Mouse (Mus musculus): Measurements from ENCODE around the gene Cpsf3. TPM values are rescaled to one million over a fixed set of nuclear protein-coding genes. Genes with fewer than 3 reads are reported as not detected.

Cpsf3 gene
- polyA plus RNA-seq, 1 experiment from 2014 or later, result 98.1 TPM

DNA sequence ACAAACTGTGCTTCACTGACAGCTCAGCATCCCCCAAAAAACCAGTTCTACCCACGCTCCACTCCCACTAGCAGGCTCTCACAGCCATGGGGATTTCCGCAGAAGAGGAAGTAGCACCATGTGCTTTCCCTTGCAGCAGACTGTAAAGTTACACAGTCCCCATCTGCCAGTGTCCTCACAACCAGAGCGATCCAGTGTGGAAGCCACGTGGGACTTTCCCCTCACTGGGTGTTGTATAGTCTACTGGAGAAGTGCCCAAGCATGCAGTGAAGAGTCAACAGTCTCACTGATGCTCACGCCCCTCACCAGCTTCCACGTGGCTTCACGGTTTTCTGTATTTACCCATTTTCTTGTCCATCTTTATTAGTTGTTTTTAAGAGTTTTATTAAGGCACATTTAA is 50.7 kb downstream of the Cpsf3 start:
- ATAC-seq (ENCODE audit: insufficient read depth, low FRiP score), result no peak
- Histone ChIP-seq H3K27ac (ENCODE audit: low read length) (no peak overlapping the region), H3K27me3 (ENCODE audit: control insufficient read depth, insufficient read depth, low read length) (no peaks in the 10 kb centered on the region), H3K4me3 (replicated peaks; ENCODE audit: low read length) (no peak overlapping the region), H3K4me2 (ENCODE audit: low read depth, low read length) (no peak overlapping the region), H3K4me1 (ENCODE audit: control insufficient read depth, insufficient read depth, low read length) (no peaks in the 10 kb centered on the region), H3K36me3 (ENCODE audit: control insufficient read depth, insufficient read depth, low read length) (peaks cover 15% of the 10 kb centered on the region; the same call in 1 of the 2 replicates), H3K9ac (ENCODE audit: low read length) (no peak overlapping the region), H3K9me3 (replicated peaks; ENCODE audit: control insufficient read depth, low read length) (no peaks in the 10 kb centered on the region)
- 74% methylated on average over 7 of the region's 7 CpGs for WGBS

DNA sequence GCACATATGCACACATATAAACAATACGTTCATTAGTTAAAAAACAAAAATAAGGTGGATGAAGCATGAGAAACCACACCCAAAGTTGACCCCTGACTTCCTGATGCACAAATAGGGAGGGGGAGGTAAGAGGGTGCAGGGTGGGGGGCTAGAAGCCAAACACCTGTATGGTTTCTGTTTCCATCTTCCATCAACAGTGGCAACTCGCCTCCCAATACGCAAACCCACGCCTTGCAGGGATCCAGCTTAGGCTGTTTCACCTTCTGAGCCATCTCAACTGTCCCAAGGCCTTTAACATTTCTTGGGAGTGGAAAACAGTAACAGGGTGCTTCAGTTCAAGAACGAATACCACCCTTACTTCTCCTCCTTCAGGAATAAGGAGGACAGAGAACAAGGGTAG is 52.0 kb downstream of the Cpsf3 start:
- WGBS, result 94% methylated on average over 5 of the region's 5 CpGs
- Histone ChIP-seq H3K4me1 (ENCODE audit: control insufficient read depth, insufficient read depth, low read length) (no peaks in the 10 kb centered on the region), H3K4me2 (ENCODE audit: low read depth, low read length) (no peak overlapping the region), H3K9me3 (replicated peaks; ENCODE audit: control insufficient read depth, low read length) (no peaks in the 10 kb centered on the region), H3K9ac (ENCODE audit: low read length) (no peak overlapping the region), H3K27ac (ENCODE audit: low read length) (no peak overlapping the region), H3K27me3 (ENCODE audit: control insufficient read depth, insufficient read depth, low read length) (no peaks in the 10 kb centered on the region), H3K4me3 (replicated peaks; ENCODE audit: low read length) (no peak overlapping the region), H3K36me3 (ENCODE audit: control insufficient read depth, insufficient read depth, low read length) (peaks cover 15% of the 10 kb centered on the region; the same call in 1 of the 2 replicates)
- ATAC-seq (ENCODE audit: insufficient read depth, low FRiP score), result no peak

DNA sequence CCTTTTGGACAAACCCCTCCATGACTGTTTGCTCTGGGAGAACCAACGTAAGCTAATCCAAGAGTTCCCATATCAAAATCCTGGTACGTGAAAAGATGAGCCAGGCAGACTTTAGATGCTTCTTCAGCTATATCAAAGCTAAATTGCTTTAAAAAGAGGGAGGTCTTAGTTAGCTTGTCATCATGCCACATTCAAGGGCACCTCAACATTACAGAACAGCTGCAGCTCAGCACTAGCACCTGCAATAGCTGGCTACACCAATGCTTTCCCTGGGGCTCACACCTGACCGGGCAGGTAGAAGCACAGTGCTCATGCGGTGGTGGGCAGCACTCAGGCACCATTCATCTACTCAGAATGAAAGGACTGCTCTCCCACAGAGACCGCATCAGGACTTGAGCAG is 55.5 kb downstream of the Cpsf3 start:
- no peaks in the 10 kb centered on the region for H3K27me3 ChIP-seq (ENCODE audit: control insufficient read depth, insufficient read depth, low read length)
- H3K36me3 ChIP-seq (ENCODE audit: control insufficient read depth, insufficient read depth, low read length), result peaks cover 23% of the 10 kb centered on the region; the same call in 1 of the 2 replicates
- H3K9me3 ChIP-seq (replicated peaks; ENCODE audit: control insufficient read depth, low read length), result no peaks in the 10 kb centered on the region
- ATAC-seq (ENCODE audit: insufficient read depth, low FRiP score), result no peak
- whole genome bisulfite sequencing, result 93% methylated on average over 5 of the region's 5 CpGs
- H3K4me1 ChIP-seq (ENCODE audit: control insufficient read depth, insufficient read depth, low read length), result no peaks in the 10 kb centered on the region
- no peak overlapping the region for H3K4me2 ChIP-seq (ENCODE audit: low read depth, low read length)
- no peak overlapping the region for H3K27ac ChIP-seq (ENCODE audit: low read length)
- H3K9ac ChIP-seq (ENCODE audit: low read length), result no peak overlapping the region
- H3K4me3 ChIP-seq (replicated peaks; ENCODE audit: low read length), result no peak overlapping the region

DNA sequence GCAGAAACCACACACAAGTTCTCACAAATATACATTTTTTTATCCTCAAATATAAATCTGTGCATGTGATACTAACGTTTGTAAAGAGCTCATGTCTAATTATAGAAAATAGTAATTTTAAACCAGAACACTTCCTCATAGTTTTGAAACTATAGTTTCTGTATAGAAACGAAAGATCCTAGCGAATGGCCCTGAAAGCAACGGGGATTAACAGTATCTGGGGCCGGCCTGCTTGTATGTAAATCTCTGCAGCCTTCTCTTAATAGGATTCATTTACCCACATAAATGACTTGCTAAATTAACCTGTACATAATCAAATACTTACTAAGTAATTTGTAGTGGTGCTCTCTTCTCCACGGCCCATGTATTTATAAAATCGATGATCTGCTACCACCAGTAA is 61.8 kb downstream of the Cpsf3 start:
- H3K36me3 ChIP-seq (ENCODE audit: control insufficient read depth, insufficient read depth, low read length), result peaks cover 25% of the 10 kb centered on the region
- H3K9me3 ChIP-seq (replicated peaks; ENCODE audit: control insufficient read depth, low read length), result 0 out of 2 replicates have a peak, but pooled peaks cover 2% of the 10 kb centered on the region
- H3K4me1 ChIP-seq (ENCODE audit: control insufficient read depth, insufficient read depth, low read length), result no peaks in the 10 kb centered on the region

DNA sequence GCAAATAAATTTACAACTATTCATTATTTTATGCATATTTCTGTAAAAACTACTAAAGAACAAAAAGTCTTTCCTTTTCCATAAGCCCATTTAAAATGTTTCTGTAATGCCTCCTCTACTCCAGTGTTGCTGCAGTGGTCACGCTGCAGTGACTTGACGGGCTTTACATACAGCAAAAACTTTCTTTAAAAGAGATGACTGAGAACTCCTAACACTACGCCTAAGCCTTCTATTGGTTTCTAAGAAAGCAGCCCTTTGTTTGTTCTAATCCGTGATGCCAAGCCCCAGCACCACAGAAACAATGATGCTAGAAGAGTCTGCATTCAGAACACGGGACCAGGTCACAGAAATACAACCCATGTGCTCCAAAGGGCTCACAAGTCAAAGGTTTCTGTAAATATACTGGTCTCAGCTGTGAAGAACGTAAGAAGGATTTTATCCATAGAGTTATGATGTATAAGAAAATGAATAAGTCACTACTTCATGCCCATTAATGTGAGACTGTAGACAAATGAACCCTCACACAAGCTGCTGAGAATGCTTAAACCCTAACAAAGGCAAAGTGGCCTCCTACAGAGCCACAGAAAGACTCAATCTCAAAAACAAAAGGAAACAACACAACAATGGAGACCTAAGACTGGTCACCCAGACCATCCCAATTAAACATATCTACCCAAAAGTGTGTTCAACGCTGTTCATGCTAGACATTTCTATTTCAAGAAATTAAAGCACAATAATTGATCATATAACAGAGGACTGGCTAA is 65.1 kb downstream of the Cpsf3 start:
- Histone ChIP-seq H3K9me3 (replicated peaks; ENCODE audit: control insufficient read depth, low read length) (peaks cover 6% of the 10 kb centered on the region; the same call in 1 of the 2 replicates), H3K36me3 (ENCODE audit: control insufficient read depth, insufficient read depth, low read length) (peaks cover 30% of the 10 kb centered on the region), H3K4me3 (replicated peaks; ENCODE audit: low read length) (no peak overlapping the region), H3K4me1 (ENCODE audit: control insufficient read depth, insufficient read depth, low read length) (no peaks in the 10 kb centered on the region), H3K9ac (ENCODE audit: low read length) (no peak overlapping the region), H3K27me3 (ENCODE audit: control insufficient read depth, insufficient read depth, low read length) (no peaks in the 10 kb centered on the region), H3K27ac (ENCODE audit: low read length) (no peak overlapping the region), H3K4me2 (ENCODE audit: low read depth, low read length) (no peak overlapping the region)
- WGBS, result 83% methylated on average over 7 of the region's 7 CpGs
- ATAC-seq (ENCODE audit: insufficient read depth, low FRiP score), result no peak

More for the DNA sequence above, 61.8 kb downstream of the Cpsf3 start:
- H3K27ac ChIP-seq (ENCODE audit: low read length), result no peak overlapping the region
- H3K4me2 ChIP-seq (ENCODE audit: low read depth, low read length), result no peak overlapping the region
- H3K27me3 ChIP-seq (ENCODE audit: control insufficient read depth, insufficient read depth, low read length), result no peaks in the 10 kb centered on the region
- 83% methylated on average over 7 of the region's 7 CpGs for WGBS
- H3K9ac ChIP-seq (ENCODE audit: low read length), result no peak overlapping the region
- H3K4me3 ChIP-seq (replicated peaks; ENCODE audit: low read length), result no peak overlapping the region
- no peak for ATAC-seq (ENCODE audit: insufficient read depth, low FRiP score)

DNA sequence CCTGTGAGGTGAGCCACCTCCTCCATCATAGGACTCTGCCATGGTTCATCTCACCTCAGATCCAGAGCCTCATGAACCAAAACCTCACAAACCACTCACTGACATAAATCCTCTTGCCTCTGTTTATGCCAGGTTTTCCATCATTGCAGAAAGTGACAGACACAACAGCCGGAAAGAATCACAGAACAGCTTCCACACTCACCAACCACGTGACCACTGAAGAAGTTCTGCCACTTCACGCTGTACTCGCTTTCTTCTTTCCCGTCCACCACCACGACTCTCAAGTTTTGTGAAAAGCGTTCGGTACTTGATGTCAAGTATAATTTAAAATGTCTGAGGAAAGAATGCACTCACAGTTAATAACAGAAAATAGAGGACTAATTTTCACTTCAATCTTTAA is 68.5 kb downstream of the Cpsf3 start:
- H3K4me2 ChIP-seq (ENCODE audit: low read depth, low read length), result no peak overlapping the region
- 92% methylated on average over 8 of the region's 8 CpGs for WGBS
- ATAC-seq (ENCODE audit: insufficient read depth, low FRiP score), result no peak

DNA sequence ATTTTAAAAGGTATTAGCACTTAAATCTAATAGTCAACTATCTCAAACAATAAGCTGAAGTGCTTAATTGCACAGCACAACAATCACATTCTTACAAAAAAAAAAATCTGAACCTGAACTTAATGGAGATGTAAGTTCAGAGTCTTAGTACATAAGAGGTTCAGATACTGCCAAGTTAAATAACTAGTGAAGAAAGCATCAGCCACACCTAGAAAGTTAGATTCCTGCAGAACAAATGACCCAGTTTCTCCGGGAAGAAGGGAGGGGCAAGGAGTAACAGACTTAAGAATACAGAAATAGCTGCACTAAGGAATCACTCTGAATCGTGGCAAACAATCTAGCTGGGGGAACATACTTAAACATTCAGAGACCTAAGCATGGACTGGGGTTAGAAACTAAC is 77.5 kb downstream of the Cpsf3 start:
- H3K9me3 ChIP-seq (replicated peaks; ENCODE audit: control insufficient read depth, low read length), result no peaks in the 10 kb centered on the region
- no peaks in the 10 kb centered on the region for H3K4me1 ChIP-seq (ENCODE audit: control insufficient read depth, insufficient read depth, low read length)
- no peaks in the 10 kb centered on the region for H3K27me3 ChIP-seq (ENCODE audit: control insufficient read depth, insufficient read depth, low read length)
- H3K4me2 ChIP-seq (ENCODE audit: low read depth, low read length), result no peak overlapping the region
- peak overlapping the region; percentile 64 for H3K27ac ChIP-seq (ENCODE audit: low read length)
- no peak overlapping the region for H3K4me3 ChIP-seq (replicated peaks; ENCODE audit: low read length)
- ATAC-seq (ENCODE audit: insufficient read depth, low FRiP score), result peak; percentile 53; the same call in 1 of the 2 replicates
- 57% methylated on average over 2 of the region's 2 CpGs for WGBS
- H3K9ac ChIP-seq (ENCODE audit: low read length), result no peak overlapping the region
- H3K36me3 ChIP-seq (ENCODE audit: control insufficient read depth, insufficient read depth, low read length), result no peaks in the 10 kb centered on the region

More for the DNA sequence above, 68.5 kb downstream of the Cpsf3 start:
- Histone ChIP-seq H3K4me3 (replicated peaks; ENCODE audit: low read length) (no peak overlapping the region), H3K36me3 (ENCODE audit: control insufficient read depth, insufficient read depth, low read length) (peaks cover 25% of the 10 kb centered on the region), H3K27ac (ENCODE audit: low read length) (no peak overlapping the region), H3K9ac (ENCODE audit: low read length) (no peak overlapping the region), H3K27me3 (ENCODE audit: control insufficient read depth, insufficient read depth, low read length) (no peaks in the 10 kb centered on the region), H3K9me3 (replicated peaks; ENCODE audit: control insufficient read depth, low read length) (peaks cover 6% of the 10 kb centered on the region; the same call in 1 of the 2 replicates), H3K4me1 (ENCODE audit: control insufficient read depth, insufficient read depth, low read length) (no peaks in the 10 kb centered on the region)

DNA sequence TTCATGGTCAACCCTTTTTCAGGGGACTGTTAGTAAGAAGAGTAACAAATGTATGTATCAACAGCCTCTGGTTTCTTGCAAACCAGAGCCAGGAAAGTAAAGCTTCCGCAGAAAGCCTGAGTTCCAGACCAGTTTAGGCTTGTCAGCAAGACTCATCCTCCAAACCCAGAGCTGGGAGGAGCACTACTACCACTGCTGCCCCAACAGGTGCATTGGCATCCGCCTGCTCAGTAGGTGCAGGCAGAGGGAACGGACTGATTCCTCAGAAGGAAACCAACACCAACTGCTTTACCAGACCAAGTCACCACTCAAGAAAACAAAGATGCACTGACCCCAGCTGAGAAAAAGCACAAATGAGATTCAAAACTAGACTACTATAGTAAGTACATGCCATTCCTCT is 78.0 kb downstream of the Cpsf3 start:
- Histone ChIP-seq H3K27me3 (ENCODE audit: control insufficient read depth, insufficient read depth, low read length) (no peaks in the 10 kb centered on the region), H3K9me3 (replicated peaks; ENCODE audit: control insufficient read depth, low read length) (no peaks in the 10 kb centered on the region), H3K27ac (ENCODE audit: low read length) (peak overlapping the region; percentile 64), H3K9ac (ENCODE audit: low read length) (no peak overlapping the region), H3K36me3 (ENCODE audit: control insufficient read depth, insufficient read depth, low read length) (no peaks in the 10 kb centered on the region), H3K4me3 (replicated peaks; ENCODE audit: low read length) (no peak overlapping the region), H3K4me2 (ENCODE audit: low read depth, low read length) (no peak overlapping the region), H3K4me1 (ENCODE audit: control insufficient read depth, insufficient read depth, low read length) (no peaks in the 10 kb centered on the region)
- ATAC-seq (ENCODE audit: insufficient read depth, low FRiP score), result peak; percentile 56; the same call in 1 of the 2 replicates
- 92% methylated on average over 3 of the region's 3 CpGs for WGBS

All from stomach, embryonic 16.5 days (tissue).